Comparison of ENCODE assay signal across 9 mouse cellular contexts in genomic region chr2:32601417-32602065, GRCm38 (mm10). TPM values are rescaled to one million over a fixed set of nuclear protein-coding genes. Genes with fewer than 3 reads are reported as not detected.
DNase-seq lines count a peak whose midpoint lies in the region; ATAC-seq and TF ChIP-seq lines count a peak whose summit lies in the region.
"Had no signal": no experiment of that assay in that cellular context is flagged by ENCODE, and none has a peak within 500 bp of the region (broad histone marks: within the 10 kb centered on the region; RNA-seq: fewer than 3 reads in every experiment).

No protein-coding gene starts in this region.

- TF ChIP-seq EP300 in liver, postnatal 0 days (IDR thresholded peaks at IDR 0.05; ENCODE audit: low read depth), result no peak

- no peak overlapping the region for H3K4me2 ChIP-seq in hindbrain, embryonic 13.5 days
- H3K4me2 ChIP-seq in liver, postnatal 0 days (ENCODE audit: low read depth, low read length), result no peak overlapping the region

- no peak overlapping the region for H3K27ac ChIP-seq in hindbrain, embryonic 13.5 days
- no peak overlapping the region for H3K27ac ChIP-seq in liver, postnatal 0 days (ENCODE audit: low read depth)

- 0 out of 2 replicates have a peak, but pooled peaks cover 8% of the 10 kb centered on the region for H3K4me1 ChIP-seq in hindbrain, embryonic 13.5 days (replicated peaks)
- H3K4me1 ChIP-seq in liver, postnatal 0 days (ENCODE audit: insufficient read depth), result peaks cover 12% of the 10 kb centered on the region

- H3K9me3 ChIP-seq in hindbrain, embryonic 13.5 days, result no peaks in the 10 kb centered on the region
- no peaks in the 10 kb centered on the region for H3K9me3 ChIP-seq in liver, postnatal 0 days (ENCODE audit: low read length)

- peak; percentile 72 for TF ChIP-seq CTCF in liver, postnatal 0 days (IDR thresholded peaks at IDR 0.05; ENCODE audit: low read depth)

- peak; percentile 74 for DNase-seq in embryo, embryonic 10 days (ENCODE audit: low spot score)
- no peak for DNase-seq in embryo, embryonic 9.5 days (ENCODE audit: extremely low spot score)
- peak; percentile 61 for DNase-seq in urinary bladder, postnatal 14 days (ENCODE audit: low spot score)
- no peak for DNase-seq in urinary bladder, postnatal 25 days (ENCODE audit: low spot score)
- DNase-seq in liver, postnatal 0 days, result peak; percentile 73
- DNase-seq in spleen, postnatal 36 days (ENCODE audit: low spot score in 2 of 2), result peak; percentile 60
- no peak for DNase-seq in layer of hippocampus, postnatal 14 days (ENCODE audit: low spot score in 2 of 2)

- WGBS in hindbrain, embryonic 13.5 days, result 41% methylated on average over 8 of the region's 8 CpGs
- 40% methylated on average over 8 of the region's 8 CpGs for WGBS in liver, postnatal 0 days (ENCODE audit: insufficient replicate concordance)

- no peak overlapping the region for H3K4me3 ChIP-seq in hindbrain, embryonic 13.5 days
- no peak overlapping the region for H3K4me3 ChIP-seq in liver, postnatal 0 days (ENCODE audit: low read depth, low read length)

- peaks cover 5% of the 10 kb centered on the region; the same call in 1 of the 2 replicates for H3K36me3 ChIP-seq in hindbrain, embryonic 13.5 days
- 0 out of 2 replicates have a peak, but pooled peaks cover 3% of the 10 kb centered on the region for H3K36me3 ChIP-seq in liver, postnatal 0 days (replicated peaks; ENCODE audit: insufficient read depth, low read length)

- 0 out of 2 replicates have a peak, but pooled peaks cover 5% of the 10 kb centered on the region for H3K27me3 ChIP-seq in hindbrain, embryonic 13.5 days
- H3K27me3 ChIP-seq in liver, postnatal 0 days (ENCODE audit: insufficient read depth, low read length), result no peaks in the 10 kb centered on the region
- H3K27me3 ChIP-seq: Patski had no signal

- ATAC-seq in hindbrain, embryonic 13.5 days (ENCODE audit: low FRiP score), result no peak
- ATAC-seq in liver, postnatal 0 days, result peak; percentile 69
- ATAC-seq: Patski had no signal

- 0 out of 2 replicates have a peak overlapping the region, but pooled peaks have one; percentile 46 for H3K9ac ChIP-seq in hindbrain, embryonic 13.5 days
- no peak overlapping the region for H3K9ac ChIP-seq in liver, postnatal 0 days (replicated peaks)

RNA-seq across cellular contexts. Expression of gene St6galnac6, which starts 2.0 kb away (rescaled TPM):
- polyA plus RNA-seq in hindbrain, embryonic 13.5 days (2015; fragmentation: Nextera tagmentation; extraction: Ambion mirVana), result 13.1 and 13.5 TPM in 2 replicates
- polyA plus RNA-seq in liver, postnatal 0 days (2015; fragmentation: Nextera tagmentation; extraction: Ambion mirVana), result 14.0 and 15.9 TPM in 2 replicates
- 100 to 1,000 TPM in 1 of 2 experiments, 10 to 100 TPM in 1; 99.0 to 106 TPM for total RNA-seq in layer of hippocampus, postnatal 14 days (2021)

RNA-seq across cellular contexts. Expression of gene St6galnac4, which starts 14.6 kb away (rescaled TPM):
- polyA plus RNA-seq in hindbrain, embryonic 13.5 days (2015; fragmentation: Nextera tagmentation; extraction: Ambion mirVana), result 22.8 and 23.4 TPM in 2 replicates
- 4.3 and 5.8 TPM in 2 replicates for polyA plus RNA-seq in liver, postnatal 0 days (2015; fragmentation: Nextera tagmentation; extraction: Ambion mirVana)
- total RNA-seq in layer of hippocampus, postnatal 14 days (2021), result 10 to 100 TPM; 41.7 to 42.1 TPM

RNA-seq across cellular contexts. Expression of gene Ak1, which starts 20.0 kb away (rescaled TPM):
- polyA plus RNA-seq in hindbrain, embryonic 13.5 days (2015; fragmentation: Nextera tagmentation; extraction: Ambion mirVana), result 68.9 and 71.5 TPM in 2 replicates
- 1.3 and 5.9 TPM in 2 replicates for polyA plus RNA-seq in liver, postnatal 0 days (2015; fragmentation: Nextera tagmentation; extraction: Ambion mirVana)
- total RNA-seq in layer of hippocampus, postnatal 14 days (2021), result 100 to 1,000 TPM; 124 to 125 TPM

RNA-seq across cellular contexts. Expression of gene 9430097D07Rik, which starts 26.1 kb away (rescaled TPM):
- polyA plus RNA-seq in hindbrain, embryonic 13.5 days (2015; fragmentation: Nextera tagmentation; extraction: Ambion mirVana), result 0.53 and 0.56 TPM in 2 replicates
- not detected in 2 replicates for polyA plus RNA-seq in liver, postnatal 0 days (2015; fragmentation: Nextera tagmentation; extraction: Ambion mirVana)
- under 1 TPM; 0.44 to 0.93 TPM for total RNA-seq in layer of hippocampus, postnatal 14 days (2021)

RNA-seq across cellular contexts. Expression of gene Pip5kl1, which starts 26.9 kb away (rescaled TPM):
- polyA plus RNA-seq in hindbrain, embryonic 13.5 days (2015; fragmentation: Nextera tagmentation; extraction: Ambion mirVana), result 9.0 and 9.6 TPM in 2 replicates
- not detected in 2 replicates for polyA plus RNA-seq in liver, postnatal 0 days (2015; fragmentation: Nextera tagmentation; extraction: Ambion mirVana)
- total RNA-seq in layer of hippocampus, postnatal 14 days (2021), result 1 to 10 TPM; 4.4 to 7.2 TPM

Comparison
In these comparisons a context has a peak if more than half of its experiments do, and no peak if none do; other contexts are left out.
1. DNase-seq: peak in embryo, embryonic 10 days (single experiment), urinary bladder, postnatal 14 days (single experiment), liver, postnatal 0 days (single experiment) and spleen, postnatal 36 days (2 of 2); none in embryo, embryonic 9.5 days (single experiment), urinary bladder, postnatal 25 days (single experiment) and layer of hippocampus, postnatal 14 days (0 of 2).
2. RNA of gene Ak1, which starts 20.0 kb away (polyA plus RNA-seq): 68.9 to 71.5 TPM in hindbrain, embryonic 13.5 days; 1.3 to 5.9 TPM in liver, postnatal 0 days; every median in the first group is over 10 times any median in the second.